Mouse (Mus musculus): ENCODE measurements around the gene Plcd3. TPM values are rescaled to one million over a fixed set of nuclear protein-coding genes. Genes with fewer than 3 reads are reported as not detected.

Gene Plcd3
- total and polyA plus RNA-seq, 3 experiments = 7.1 to 24.3 (median 11.3) TPM

DNA sequence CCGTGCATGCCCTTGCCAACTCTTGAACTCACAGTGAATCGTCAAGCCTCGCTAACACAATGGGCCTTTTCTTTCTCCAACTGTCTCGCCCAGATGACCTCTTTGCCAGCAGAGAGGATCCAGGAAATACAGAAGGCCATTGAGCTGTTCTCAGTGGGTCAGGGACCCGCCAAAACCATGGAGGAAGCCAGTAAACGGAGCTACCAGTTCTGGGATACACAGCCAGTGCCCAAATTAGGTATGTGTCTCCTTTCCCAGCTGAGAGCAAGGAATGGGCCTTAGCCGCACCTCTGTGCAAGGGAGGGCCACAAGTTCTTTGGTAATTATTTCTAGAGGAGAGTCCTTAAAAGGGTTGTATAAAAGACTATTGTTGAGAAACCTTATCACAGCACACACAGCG lies 55.2 kb downstream of the Plcd3 start:
- Histone ChIP-seq H3K27ac (ENCODE audit: insufficient read depth, low read depth) (no peak overlapping the region), H3K4me3 (replicated peaks in 1 of 3; ENCODE audit: low read depth in 2 of 3, low read length in 2 of 3, poor library complexity in 1 of 3) (no peak overlapping the region), H3K36me3 (replicated peaks in 1 of 2; ENCODE audit: control insufficient read depth in 1 of 2, insufficient read depth in 1 of 2, low read length in 1 of 2) (peaks cover 64 to 76% of the 10 kb centered on the region in 2 experiments), H3K4me2 (ENCODE audit: insufficient read depth, low read depth, poor library complexity, severe bottlenecking) (no peak overlapping the region), H3K4me1 (ENCODE audit: control insufficient read depth in 1 of 2, insufficient read depth in 2 of 2) (peaks cover 10 to 29% of the 10 kb centered on the region in 2 experiments), H3K79me2 (replicated peaks; ENCODE audit: control insufficient read depth, extremely low read depth, insufficient read depth, poor library complexity, severe bottlenecking) (peaks cover 22% of the 10 kb centered on the region), H3K27me3 (replicated peaks) (no peaks in the 10 kb centered on the region), H3K9ac (ENCODE audit: insufficient read depth, low read depth) (no peak overlapping the region), H3K9me3 (replicated peaks; ENCODE audit: low read length) (no peaks in the 10 kb centered on the region)
- TF ChIP-seq MEF2A (IDR thresholded peaks at IDR 0.05; ENCODE audit: borderline replicate concordance, low read depth, low read length) = no peak
- no peak for TF ChIP-seq E2F4 (IDR thresholded peaks at IDR 0.05; ENCODE audit: insufficient replicate concordance, low read depth, low read length)
- TF ChIP-seq ZKSCAN1 (IDR thresholded peaks at IDR 0.05; ENCODE audit: borderline replicate concordance, low read depth, low read length) = no peak
- no peak for TF ChIP-seq POLR2A (IDR thresholded peaks at IDR 0.05; ENCODE audit: low read depth, low read length)
- TF ChIP-seq MAFK (IDR thresholded peaks at IDR 0.05; ENCODE audit: insufficient replicate concordance, low read length) = no peak
- no peak for TF ChIP-seq ZC3H11A (IDR thresholded peaks at IDR 0.05; ENCODE audit: low read depth, low read length)
- TF ChIP-seq EP300 (IDR thresholded peaks at IDR 0.05; ENCODE audit: low read length) = no peak
- no peak for TF ChIP-seq MXI1 (IDR thresholded peaks at IDR 0.05; ENCODE audit: low read depth, low read length)
- no peak for TF ChIP-seq IRF4 (IDR thresholded peaks at IDR 0.05; ENCODE audit: low read depth, low read length)
- no peak for TF ChIP-seq NELFE (IDR thresholded peaks at IDR 0.05; ENCODE audit: low read depth, low read length)
- TF ChIP-seq USF1 (IDR thresholded peaks at IDR 0.05; ENCODE audit: low read depth, low read length) = no peak
- no peak for TF ChIP-seq POLR2AphosphoS2 (IDR thresholded peaks at IDR 0.05; ENCODE audit: low read depth, low read length)
- no peak for TF ChIP-seq TBP (conservative IDR thresholded peaks at IDR 0.05; ENCODE audit: low read depth, low read length)
- no peak for TF ChIP-seq BHLHE40 (IDR thresholded peaks at IDR 0.05; ENCODE audit: low read depth, low read length)
- dilution Hi-C loops (cut with MboI; ENCODE audit: extremely low pct_ligation_motif_present, extremely low pct_unique_long_range_greater_than_20kb, low sequenced_read_pairs) (no loop called here), in situ Hi-C loops (cut with MboI; ENCODE audit: low pct_ligation_motif_present, low pct_unique_long_range_greater_than_20kb, low sequenced_read_pairs) (no loop called here)
- no peak for DNase-seq (ENCODE audit: extremely low read depth)

- H3K27ac ChIP-seq (ENCODE audit: insufficient read depth, low read depth) = no peak overlapping the region
- H3K4me2 ChIP-seq (ENCODE audit: insufficient read depth, low read depth, poor library complexity, severe bottlenecking) = no peak overlapping the region
- no peak overlapping the region for H3K9ac ChIP-seq (ENCODE audit: insufficient read depth, low read depth)
- peaks cover 2 to 21% of the 10 kb centered on the region in 2 experiments; a peak in 3 of 4 replicates for H3K4me1 ChIP-seq (ENCODE audit: control insufficient read depth in 1 of 2, insufficient read depth in 2 of 2)
- H3K36me3 ChIP-seq (replicated peaks in 1 of 2; ENCODE audit: control insufficient read depth in 1 of 2, insufficient read depth in 1 of 2, low read length in 1 of 2) = peaks cover 51 to 77% of the 10 kb centered on the region in 2 experiments
- dilution Hi-C loops (cut with MboI; ENCODE audit: extremely low pct_ligation_motif_present, extremely low pct_unique_long_range_greater_than_20kb, low sequenced_read_pairs) = no loop called here
- TF ChIP-seq UBTF (IDR thresholded peaks at IDR 0.05; ENCODE audit: low read depth, low read length) = no peak
- no peak for TF ChIP-seq EP300 (IDR thresholded peaks at IDR 0.05; ENCODE audit: low read length)
- no peak for TF ChIP-seq TBP (conservative IDR thresholded peaks at IDR 0.05; ENCODE audit: low read depth, low read length)
- no peak for TF ChIP-seq ZKSCAN1 (IDR thresholded peaks at IDR 0.05; ENCODE audit: borderline replicate concordance, low read depth, low read length)
- TF ChIP-seq POLR2AphosphoS2 (IDR thresholded peaks at IDR 0.05; ENCODE audit: low read depth, low read length) = no peak
- no peak for TF ChIP-seq MEF2A (IDR thresholded peaks at IDR 0.05; ENCODE audit: borderline replicate concordance, low read depth, low read length)
- no peak for TF ChIP-seq CTCF (conservative IDR thresholded peaks at IDR 0.05 in 1 of 2, IDR thresholded peaks at IDR 0.05 in 1 of 2; ENCODE audit: low read depth in 2 of 2, low read length in 2 of 2)
- no peak for TF ChIP-seq TCF12 (IDR thresholded peaks at IDR 0.05; ENCODE audit: low read depth, low read length)
- no peak for TF ChIP-seq CHD1 (IDR thresholded peaks at IDR 0.05; ENCODE audit: low read depth, low read length)
- TF ChIP-seq MYC (IDR thresholded peaks at IDR 0.05; ENCODE audit: low read depth, low read length) = no peak
- TF ChIP-seq BHLHE40 (IDR thresholded peaks at IDR 0.05; ENCODE audit: low read depth, low read length) = no peak
- no peak for TF ChIP-seq ZMIZ1 (IDR thresholded peaks at IDR 0.05; ENCODE audit: low read depth, low read length)
- TF ChIP-seq NRF1 (IDR thresholded peaks at IDR 0.05; ENCODE audit: low read depth, low read length) = no peak
- TF ChIP-seq HCFC1 (IDR thresholded peaks at IDR 0.05; ENCODE audit: low read depth, low read length) = no peak
- no peak for TF ChIP-seq IRF4 (IDR thresholded peaks at IDR 0.05; ENCODE audit: low read depth, low read length)
- no peak for TF ChIP-seq MXI1 (IDR thresholded peaks at IDR 0.05; ENCODE audit: low read depth, low read length)
- in situ Hi-C loops (cut with MboI; ENCODE audit: low pct_ligation_motif_present, low pct_unique_long_range_greater_than_20kb, low sequenced_read_pairs) = no loop called here
- H3K79me2 ChIP-seq (replicated peaks; ENCODE audit: control insufficient read depth, extremely low read depth, insufficient read depth, poor library complexity, severe bottlenecking) = peaks cover 45% of the 10 kb centered on the region
- DNase-seq (ENCODE audit: extremely low read depth) = no peak
- no peak overlapping the region for H3K4me3 ChIP-seq (replicated peaks in 1 of 3; ENCODE audit: low read depth in 2 of 3, low read length in 2 of 3, poor library complexity in 1 of 3)
- H3K9me3 ChIP-seq (replicated peaks; ENCODE audit: low read length) = no peaks in the 10 kb centered on the region
- H3K27me3 ChIP-seq (replicated peaks) = no peaks in the 10 kb centered on the region
Observed at GRCm38 (mm10) chr11:103043982-103044381, 57.5 kb downstream of the Plcd3 start.

Data from CH12.LX (cell line).